ENCODE assay signal across 24 mouse cellular contexts in genomic region chr8:91498611-91499010, GRCm38 (mm10).
DNase-seq lines count a peak whose midpoint lies in the region; ATAC-seq lines count a peak whose summit lies in the region.
"Had no signal": no experiment of that assay in that cellular context is flagged by ENCODE, and none has a peak within 500 bp of the region (broad histone marks: within the 10 kb centered on the region; RNA-seq: fewer than 3 reads in every experiment).

No protein-coding gene starts in this region.

- H3K9me3 ChIP-seq in lung, embryonic 15.5 days = no peaks in the 10 kb centered on the region
- H3K9me3 ChIP-seq: embryonic facial prominence, embryonic 13.5 days; embryonic facial prominence, embryonic 15.5 days; forebrain, embryonic 10.5 days; forebrain, embryonic 12.5 days had no signal

- H3K9ac ChIP-seq in lung, embryonic 15.5 days = no peak overlapping the region
- H3K9ac ChIP-seq: embryonic facial prominence, embryonic 13.5 days; embryonic facial prominence, embryonic 15.5 days; forebrain, embryonic 12.5 days had no signal

- H3K36me3 ChIP-seq in lung, embryonic 15.5 days = no peaks in the 10 kb centered on the region
- H3K36me3 ChIP-seq: embryonic facial prominence, embryonic 13.5 days; embryonic facial prominence, embryonic 15.5 days; forebrain, embryonic 10.5 days; forebrain, embryonic 12.5 days had no signal

- no peak overlapping the region for H3K27ac ChIP-seq in lung, embryonic 15.5 days
- H3K27ac ChIP-seq: embryonic facial prominence, embryonic 13.5 days; embryonic facial prominence, embryonic 15.5 days; forebrain, embryonic 10.5 days; forebrain, embryonic 12.5 days had no signal

- ATAC-seq in lung, embryonic 15.5 days (ENCODE audit: borderline replicate concordance, extremely low read depth, low FRiP score, low TSS enrichment) = 0 out of 2 replicates have a peak, but pooled peaks have one; percentile 19
- peak; percentile 67 for ATAC-seq in megakaryocyte progenitor cell, adult 5-6 weeks (replicated peaks; ENCODE audit: poor library complexity)
- ATAC-seq: activated CD4-positive, CD25-positive, alpha-beta regulatory T cell, adult 4 months; forebrain, embryonic 14.5 days; forebrain, embryonic 16.5 days; Patski had no signal

- no peaks in the 10 kb centered on the region for H3K27me3 ChIP-seq in lung, embryonic 15.5 days
- H3K27me3 ChIP-seq: embryonic facial prominence, embryonic 13.5 days; embryonic facial prominence, embryonic 15.5 days; Patski had no signal

- DNase-seq in lung, postnatal 25 days (ENCODE audit: low spot score) = no peak
- DNase-seq in brain, adult 2 months (ENCODE audit: low read depth, low spot score) = peak; percentile 33
- no peak for DNase-seq in kidney, adult 18-20 months
- no peak for DNase-seq in thymus, postnatal 25 days
- no peak for DNase-seq in adrenal gland, adult 8-10 months
- DNase-seq: adrenal gland, postnatal 10 days; adrenal gland, postnatal 25 days; cerebellum, adult 11-12 months; cerebellum, adult 2 months; cerebellum, adult 9-10 months; cerebellum, postnatal 10 days; cerebellum, postnatal 25 days; embryo, embryonic 11 days had no signal

- H3K4me2 ChIP-seq in lung, embryonic 15.5 days = no peak overlapping the region
- H3K4me2 ChIP-seq: embryonic facial prominence, embryonic 13.5 days; embryonic facial prominence, embryonic 15.5 days; forebrain, embryonic 12.5 days had no signal

- peaks cover 52% of the 10 kb centered on the region for H3K4me1 ChIP-seq in lung, embryonic 15.5 days

- 75% methylated on average over 9 of the region's 9 CpGs for WGBS in lung, embryonic 15.5 days

- H3K4me3 ChIP-seq in lung, embryonic 15.5 days = no peak overlapping the region
- H3K4me3 ChIP-seq: embryonic facial prominence, embryonic 13.5 days; embryonic facial prominence, embryonic 15.5 days; erythroblast, embryonic 14.5 days; forebrain, embryonic 10.5 days; forebrain, embryonic 12.5 days had no signal
